Comparison of ENCODE assay signal across 8 mouse cellular contexts in the genomic region with DNA sequence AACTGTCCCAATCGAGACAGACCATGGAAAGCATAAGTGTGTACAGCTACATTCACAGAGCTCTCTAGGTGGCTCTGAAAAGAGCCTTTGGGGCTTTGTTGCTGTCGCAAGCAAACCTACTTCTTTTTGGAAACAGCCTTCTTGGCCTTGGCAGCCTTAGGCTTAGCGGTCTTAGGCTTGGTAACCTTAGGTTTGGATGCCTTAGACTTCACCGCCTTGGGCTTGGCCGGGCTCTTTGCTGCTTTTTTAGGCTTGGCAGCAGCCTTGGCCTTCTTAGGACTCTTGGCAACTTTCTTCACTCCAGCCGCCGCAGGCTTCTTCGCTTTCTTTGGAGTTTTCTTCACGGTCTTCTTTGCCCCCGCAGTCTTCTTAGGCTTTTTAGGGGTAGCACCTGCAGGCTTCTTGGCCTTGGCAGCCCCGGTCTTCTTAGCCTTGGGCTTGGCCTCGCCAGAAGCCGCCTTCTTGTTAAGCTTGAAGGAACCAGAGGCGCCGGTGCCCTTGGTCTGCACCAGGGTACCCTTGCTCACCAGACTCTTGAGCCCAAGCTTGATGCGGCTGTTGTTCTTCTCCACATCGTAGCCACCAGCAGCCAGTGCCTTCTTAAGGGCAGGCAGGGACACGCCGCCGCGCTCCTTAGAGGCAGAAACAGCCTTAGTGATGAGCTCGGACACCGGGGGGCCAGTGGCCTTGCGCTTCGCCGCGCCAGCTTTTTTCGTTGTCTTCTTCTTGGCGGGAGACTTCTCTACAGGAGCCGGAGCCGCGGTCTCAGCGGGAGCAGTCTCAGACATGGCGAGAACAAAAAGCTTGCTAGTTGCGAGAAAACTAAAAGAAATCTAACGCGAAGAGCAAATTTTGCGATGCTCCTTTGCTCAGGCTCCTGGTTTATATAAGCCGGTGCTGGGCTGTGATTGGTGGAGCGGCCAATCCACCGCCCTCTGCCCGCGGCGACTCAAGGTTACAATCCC. TPM values are rescaled to one million over a fixed set of nuclear protein-coding genes. Genes with fewer than 3 reads are reported as not detected.
DNase-seq lines count a peak whose midpoint lies in the region; ATAC-seq and TF ChIP-seq lines count a peak whose summit lies in the region.

A gene (minus strand): TSS at position 859 of the 965 bp plus-strand sequence.

- peak within 1 kb of the TSS; percentile 96 for H3K4me2 ChIP-seq in embryonic facial prominence, embryonic 13.5 days
- peak within 1 kb of the TSS; percentile 82 for H3K4me2 ChIP-seq in kidney, postnatal 0 days (ENCODE audit: low read length)
- peak within 1 kb of the TSS; percentile 79 for H3K4me2 ChIP-seq in liver, embryonic 15.5 days
- peak within 1 kb of the TSS; percentile 77 for H3K4me2 ChIP-seq in neural tube, embryonic 11.5 days (ENCODE audit: low read depth)
- peak within 1 kb of the TSS; percentile 83 for H3K4me2 ChIP-seq in stomach, postnatal 0 days (replicated peaks; ENCODE audit: low read depth)

- H3K9ac ChIP-seq in embryonic facial prominence, embryonic 13.5 days = peak within 1 kb of the TSS; percentile 91
- peak within 1 kb of the TSS; percentile 75 for H3K9ac ChIP-seq in kidney, postnatal 0 days (ENCODE audit: low read depth, low read length)
- peak within 1 kb of the TSS; percentile 81 for H3K9ac ChIP-seq in liver, embryonic 15.5 days
- H3K9ac ChIP-seq in neural tube, embryonic 11.5 days (ENCODE audit: low read length) = peak within 1 kb of the TSS; percentile 74
- H3K9ac ChIP-seq in stomach, postnatal 0 days (ENCODE audit: low read length) = peak within 1 kb of the TSS; percentile 74

- peak; percentile 47 to 49 for DNase-seq in adrenal gland, postnatal 4 days (ENCODE audit: low spot score in 2 of 2)
- DNase-seq in heart, adult 8-10 months (ENCODE audit: low spot score) = peak; percentile 33
- peak; percentile 87 for DNase-seq in kidney, postnatal 0 days (ENCODE audit: low spot score)
- peak; percentile 80 for DNase-seq in neural tube, embryonic 11.5 days (ENCODE audit: low spot score)
- peak; percentile 64 for DNase-seq in stomach, postnatal 0 days (ENCODE audit: low spot score)

- H3K4me3 ChIP-seq in C2C12 (ENCODE audit: insufficient read depth, poor library complexity, severe bottlenecking) = peak within 1 kb of the TSS; percentile 43
- H3K4me3 ChIP-seq in embryonic facial prominence, embryonic 13.5 days = peak within 1 kb of the TSS; percentile 68
- peak within 1 kb of the TSS; percentile 48 for H3K4me3 ChIP-seq in kidney, postnatal 0 days (replicated peaks; ENCODE audit: low read depth, low read length)
- peak within 1 kb of the TSS; percentile 66 for H3K4me3 ChIP-seq in liver, embryonic 15.5 days (replicated peaks)
- peak within 1 kb of the TSS; percentile 37 for H3K4me3 ChIP-seq in neural tube, embryonic 11.5 days (ENCODE audit: low read depth, low read length)
- peak within 1 kb of the TSS; percentile 51 for H3K4me3 ChIP-seq in stomach, postnatal 0 days (ENCODE audit: low read depth, low read length)

- TF ChIP-seq EP300 in stomach, postnatal 0 days (optimal IDR thresholded peaks at IDR 0.05) = no peak

- peak within 1 kb of the TSS; percentile 97 for H3K27ac ChIP-seq in embryonic facial prominence, embryonic 13.5 days
- peak within 1 kb of the TSS; percentile 88 for H3K27ac ChIP-seq in kidney, postnatal 0 days
- H3K27ac ChIP-seq in liver, embryonic 15.5 days (replicated peaks) = peak within 1 kb of the TSS; percentile 100
- H3K27ac ChIP-seq in neural tube, embryonic 11.5 days (ENCODE audit: low read depth, low read length) = peak within 1 kb of the TSS; percentile 94
- H3K27ac ChIP-seq in stomach, postnatal 0 days (replicated peaks) = peak within 1 kb of the TSS; percentile 88

- under 1% methylated on average over 44 of the region's 44 CpGs for WGBS in embryonic facial prominence, embryonic 13.5 days
- WGBS in kidney, postnatal 0 days = under 1% methylated on average over 44 of the region's 44 CpGs
- WGBS in liver, embryonic 15.5 days (ENCODE audit: insufficient replicate concordance) = under 1% methylated on average over 44 of the region's 44 CpGs
- under 1% methylated on average over 44 of the region's 44 CpGs for WGBS in neural tube, embryonic 11.5 days
- WGBS in stomach, postnatal 0 days = under 1% methylated on average over 44 of the region's 44 CpGs

- H3K36me3 ChIP-seq in C2C12 (ENCODE audit: control insufficient read depth, insufficient read depth) = no peaks in the 10 kb centered on the region
- no peaks in the 10 kb centered on the region for H3K36me3 ChIP-seq in embryonic facial prominence, embryonic 13.5 days
- no peaks in the 10 kb centered on the region for H3K36me3 ChIP-seq in kidney, postnatal 0 days (ENCODE audit: insufficient read depth, low read length)
- H3K36me3 ChIP-seq in liver, embryonic 15.5 days (replicated peaks) = 0 out of 2 replicates have a peak, but pooled peaks cover under 1% of the 10 kb centered on the region
- no peaks in the 10 kb centered on the region for H3K36me3 ChIP-seq in neural tube, embryonic 11.5 days (ENCODE audit: control insufficient read depth, insufficient read depth, low read length)
- no peaks in the 10 kb centered on the region for H3K36me3 ChIP-seq in stomach, postnatal 0 days (ENCODE audit: control insufficient read depth, insufficient read depth, low read length)

- peaks cover 36% of the 10 kb centered on the region for H3K4me1 ChIP-seq in embryonic facial prominence, embryonic 13.5 days
- H3K4me1 ChIP-seq in kidney, postnatal 0 days (replicated peaks; ENCODE audit: insufficient read depth, low read length) = no peaks in the 10 kb centered on the region
- peaks cover 65% of the 10 kb centered on the region for H3K4me1 ChIP-seq in liver, embryonic 15.5 days (replicated peaks)
- H3K4me1 ChIP-seq in neural tube, embryonic 11.5 days (ENCODE audit: control insufficient read depth, insufficient read depth, low read length) = peaks cover 9% of the 10 kb centered on the region; the same call in 1 of the 2 replicates
- no peaks in the 10 kb centered on the region for H3K4me1 ChIP-seq in stomach, postnatal 0 days (replicated peaks; ENCODE audit: control insufficient read depth, insufficient read depth)

- ATAC-seq in embryonic facial prominence, embryonic 13.5 days (ENCODE audit: insufficient number of reproducible peaks, insufficient read depth, low FRiP score, low TSS enrichment, low read depth) = peak; percentile 57; the same call in 1 of the 2 replicates
- peak; percentile 18 for ATAC-seq in kidney, postnatal 0 days (replicated peaks; ENCODE audit: low FRiP score, low read depth)
- ATAC-seq in liver, embryonic 15.5 days (ENCODE audit: insufficient read depth) = peak; percentile 48
- ATAC-seq in neural tube, embryonic 11.5 days (ENCODE audit: insufficient read depth, low FRiP score, low TSS enrichment) = peak; percentile 35; the same call in 1 of the 2 replicates
- ATAC-seq in stomach, postnatal 0 days (ENCODE audit: low FRiP score, low TSS enrichment) = peak; percentile 51; the same call in 1 of the 2 replicates

- no peaks in the 10 kb centered on the region for H3K79me3 ChIP-seq in C2C12 (ENCODE audit: low read depth)

- H3K27me3 ChIP-seq in C2C12 (ENCODE audit: control insufficient read depth, insufficient read depth, insufficient read length) = no peaks in the 10 kb centered on the region
- no peaks in the 10 kb centered on the region for H3K27me3 ChIP-seq in embryonic facial prominence, embryonic 13.5 days
- no peaks in the 10 kb centered on the region for H3K27me3 ChIP-seq in kidney, postnatal 0 days (ENCODE audit: insufficient read depth, low read length)
- H3K27me3 ChIP-seq in liver, embryonic 15.5 days = no peaks in the 10 kb centered on the region
- no peaks in the 10 kb centered on the region for H3K27me3 ChIP-seq in neural tube, embryonic 11.5 days (ENCODE audit: control insufficient read depth, insufficient read depth, low read length)
- H3K27me3 ChIP-seq in stomach, postnatal 0 days (ENCODE audit: control insufficient read depth, insufficient read depth, low read length) = no peaks in the 10 kb centered on the region

- no peak for TF ChIP-seq CTCF in C2C12 (IDR thresholded peaks at IDR 0.05; ENCODE audit: control insufficient read depth, insufficient read depth, insufficient read length)
- no peak for TF ChIP-seq CTCF in kidney, postnatal 0 days (IDR thresholded peaks at IDR 0.05; ENCODE audit: low read depth)
- no peak for TF ChIP-seq CTCF in stomach, postnatal 0 days (IDR thresholded peaks at IDR 0.05; ENCODE audit: low read depth)

- peak within 1 kb of the TSS; percentile 94 for H3ac ChIP-seq in C2C12 (ENCODE audit: control insufficient read depth, insufficient read length, low read depth)

- H3K9me3 ChIP-seq in embryonic facial prominence, embryonic 13.5 days = no peaks in the 10 kb centered on the region
- no peaks in the 10 kb centered on the region for H3K9me3 ChIP-seq in kidney, postnatal 0 days (replicated peaks; ENCODE audit: low read length)
- no peaks in the 10 kb centered on the region for H3K9me3 ChIP-seq in liver, embryonic 15.5 days (replicated peaks)
- H3K9me3 ChIP-seq in neural tube, embryonic 11.5 days (ENCODE audit: control insufficient read depth, low read length) = no peaks in the 10 kb centered on the region
- H3K9me3 ChIP-seq in stomach, postnatal 0 days (ENCODE audit: control insufficient read depth, low read length) = no peaks in the 10 kb centered on the region

- no peaks in the 10 kb centered on the region for H3K79me2 ChIP-seq in C2C12 (ENCODE audit: control insufficient read depth, insufficient read depth)

TF ChIP-seq in C2C12, 6 proteins besides CTCF, POLR2A, EP300 and RAD21:
- TF ChIP-seq CEBPB (IDR thresholded peaks at IDR 0.05; ENCODE audit: low read depth) (no peak), MYOD1 (IDR thresholded peaks at IDR 0.05; ENCODE audit: control insufficient read depth, insufficient read length, low read depth) (no peak), FOSL1 (IDR thresholded peaks at IDR 0.05; ENCODE audit: insufficient read depth, low read length, poor library complexity, severe bottlenecking) (no peak), MYOG (IDR thresholded peaks at IDR 0.05; ENCODE audit: control insufficient read depth, extremely low read depth, insufficient read length) (peak; percentile 94)

RNA-seq across cellular contexts. Expression of the gene that starts here (rescaled TPM):
- polyA plus RNA-seq in C2C12 (2012; fragmentation: generic; extraction: Trizol) = 1.6 TPM
- 100 to 1,000 TPM; 315 to 390 TPM for total RNA-seq in adrenal gland, postnatal 4 days (2021)
- polyA plus RNA-seq in embryonic facial prominence, embryonic 13.5 days (2015; fragmentation: Nextera tagmentation; extraction: Ambion mirVana) = 30.2 and 32.9 TPM in 2 replicates
- total RNA-seq in heart, adult 8-10 months (2022) = 1 to 10 TPM in 3 of 4 experiments, under 1 TPM in 1; 0.62 to 4.7 (median 2.5) TPM
- polyA plus RNA-seq in kidney, postnatal 0 days (2015; fragmentation: Nextera tagmentation; extraction: Ambion mirVana) = 13.2 and 13.8 TPM in 2 replicates
- polyA plus RNA-seq in liver, embryonic 15.5 days (2015; fragmentation: Nextera tagmentation; extraction: Ambion mirVana) = 32.9 and 34.2 TPM in 2 replicates
- polyA plus RNA-seq in neural tube, embryonic 11.5 days (2014; fragmentation: Nextera tagmentation; extraction: Ambion mirVana) = 15.4 and 16.9 TPM in 2 replicates
- polyA plus RNA-seq in stomach, postnatal 0 days (2015; fragmentation: Nextera tagmentation; extraction: Ambion mirVana) = 4.3 and 10.5 TPM in 2 replicates

Comparison
In these comparisons a context has a peak if more than half of its experiments do, and no peak if none do; other contexts are left out.
1. Peak in every context shown above with its lines: DNase-seq, ATAC-seq, H3K4me3 ChIP-seq and H3K27ac ChIP-seq.
2. RNA of the gene that starts here (total RNA-seq): 315 to 390 TPM in adrenal gland, postnatal 4 days; 0.62 to 4.7 TPM in heart, adult 8-10 months; every median in the first group is over 10 times any median in the second.
3. DNase-seq: peak in every context shown above with its lines; median percentile 87 in kidney, postnatal 0 days; 80 in neural tube, embryonic 11.5 days; 64 in stomach, postnatal 0 days; 48 in adrenal gland, postnatal 4 days; 33 in heart, adult 8-10 months.